Mouse (Mus musculus) cortical plate, adult 2 months (tissue): ENCODE data around the gene Aco2.

Experiments used
- CTCF ChIP-seq: fragments of 200-500 bp; IDR thresholded peaks from 2 replicates; pipeline ENCODE4 v1.5.1; 2011; ENCODE audit warnings: mild to moderate bottlenecking, control low read depth, low read length; ENCODE audit not compliant: insufficient read depth; ENCODE audit errors: extremely low read depth
- POLR2A ChIP-seq: fragments of 200-500 bp; IDR thresholded peaks from 2 replicates; pipeline ENCODE4 v1.6.1; 2011; ENCODE audit warnings: mild to moderate bottlenecking, low read length, control low read depth; ENCODE audit not compliant: insufficient read depth; ENCODE audit errors: extremely low read depth

GRCm38 (mm10) chr15:81933986-81934385 lies 61.9 kb downstream of the Aco2 start:
- TF ChIP-seq CTCF, result no peak
- TF ChIP-seq POLR2A, result no peak
